Mouse (Mus musculus) CH12.LX (cell line): ENCODE measurements around the gene Mrpl34. TPM values are rescaled to one million over a fixed set of nuclear protein-coding genes. Genes with fewer than 3 reads are reported as not detected.

Experiments used
- DNase-seq: peaks from one replicate; pipeline ENCODE4 v3.0.0-alpha.2; 2013; ENCODE audit errors: extremely low read depth
- H3K27ac ChIP-seq: 2 replicates; pipeline ENCODE4 v1.5.1; 2012; ENCODE audit warnings: low read depth, mild to moderate bottlenecking, control low read depth, moderate library complexity; ENCODE audit not compliant: insufficient read depth
- H3K27me3 ChIP-seq: replicated peaks from 2 replicates; pipeline ENCODE3; 2012; ENCODE audit warnings: inconsistent platforms
- H3K36me3 ChIP-seq, 2 experiments: replicated peaks in 1 of 2; 2 replicates each; pipeline versions ENCODE3 to v1.6.1; 2012; ENCODE audit warnings: inconsistent platforms in 1 of 2, low read length in 1 of 2, mild to moderate bottlenecking in 1 of 2, mixed read lengths in 1 of 2, moderate library complexity in 1 of 2; ENCODE audit not compliant: control insufficient read depth in 1 of 2, insufficient read depth in 1 of 2
- H3K4me1 ChIP-seq, 2 experiments: 2 replicates each; pipeline ENCODE4 v1.6.1; 2012; ENCODE audit warnings: inconsistent platforms in 1 of 2, moderate library complexity in 1 of 2; ENCODE audit not compliant: insufficient read depth in 2 of 2, control insufficient read depth in 1 of 2
- H3K4me2 ChIP-seq: 2 replicates; pipeline ENCODE4 v1.6.1; 2012; ENCODE audit warnings: low read depth, mild to moderate bottlenecking, control low read depth; ENCODE audit not compliant: poor library complexity, insufficient read depth, severe bottlenecking
- H3K4me3 ChIP-seq, 3 experiments: fragments of 150-350 bp in 1 of 3; sonication (generic) in 1 of 3; replicated peaks in 1 of 3; 2 replicates each; pipeline versions ENCODE3 to v1.5.1; 2011 to 2012; ENCODE audit warnings: low read depth in 2 of 3, low read length in 2 of 3, mild to moderate bottlenecking in 2 of 3, moderate library complexity in 2 of 3, control low read depth in 1 of 3, improper control_type of control experiment in 1 of 3, inconsistent platforms in 1 of 3, mixed read lengths in 1 of 3; ENCODE audit not compliant: poor library complexity in 1 of 3
- H3K79me2 ChIP-seq: replicated peaks from 2 replicates; pipeline ENCODE4 v1.6.1; 2012; ENCODE audit warnings: mild to moderate bottlenecking, moderate library complexity; ENCODE audit not compliant: control insufficient read depth, poor library complexity, insufficient read depth, severe bottlenecking; ENCODE audit errors: extremely low read depth
- H3K9ac ChIP-seq: 2 replicates; pipeline ENCODE4 v1.6.1; 2012; ENCODE audit warnings: low read depth, mild to moderate bottlenecking, control low read depth, moderate library complexity; ENCODE audit not compliant: insufficient read depth
- H3K9me3 ChIP-seq: replicated peaks from 2 replicates; pipeline ENCODE3; 2012; ENCODE audit warnings: low read length, inconsistent platforms, mixed read lengths
- BHLHE40 ChIP-seq: IDR thresholded peaks from 2 replicates; pipeline ENCODE4 v1.6.1; 2011; ENCODE audit warnings: mild to moderate bottlenecking, low read depth, low read length, improper control_type of control experiment
- CHD1 ChIP-seq: IDR thresholded peaks from 2 replicates; pipeline ENCODE4 v1.6.1; 2012; ENCODE audit warnings: low read depth, low read length, improper control_type of control experiment, inconsistent platforms
- CHD2 ChIP-seq: IDR thresholded peaks from 2 replicates; pipeline ENCODE4 v1.6.1; 2011; ENCODE audit warnings: low read length, improper control_type of control experiment
- E2F4 ChIP-seq: IDR thresholded peaks from 2 replicates; pipeline ENCODE4 v1.6.1; 2011; ENCODE audit warnings: low read depth, low read length, improper control_type of control experiment; ENCODE audit not compliant: insufficient replicate concordance
- ELF1 ChIP-seq: IDR thresholded peaks from 2 replicates; pipeline ENCODE4 v1.6.1; 2014; ENCODE audit warnings: low read depth, mild to moderate bottlenecking, inconsistent platforms, low read length, improper control_type of control experiment
- EP300 ChIP-seq: IDR thresholded peaks from 2 replicates; pipeline ENCODE4 v1.6.1; 2011; ENCODE audit warnings: low read length, improper control_type of control experiment
- ETS1 ChIP-seq: conservative IDR thresholded peaks from 2 replicates; pipeline ENCODE4 v1.6.1; 2012; ENCODE audit warnings: low read depth, mild to moderate bottlenecking, inconsistent platforms, low read length, improper control_type of control experiment, moderate library complexity
- GABPA ChIP-seq: IDR thresholded peaks from 2 replicates; pipeline ENCODE4 v1.6.1; 2012; ENCODE audit warnings: low read depth, low read length, improper control_type of control experiment, inconsistent platforms; ENCODE audit not compliant: insufficient replicate concordance
- HCFC1 ChIP-seq: IDR thresholded peaks from 2 replicates; pipeline ENCODE4 v1.6.1; 2012; ENCODE audit warnings: low read depth, mild to moderate bottlenecking, inconsistent platforms, low read length, improper control_type of control experiment
- IRF4 ChIP-seq: IDR thresholded peaks from 2 replicates; pipeline ENCODE4 v1.6.1; 2014; ENCODE audit warnings: low read depth, mild to moderate bottlenecking, inconsistent platforms, low read length, improper control_type of control experiment
- JUN ChIP-seq: IDR thresholded peaks from 2 replicates; pipeline ENCODE4 v1.6.1; 2011; ENCODE audit warnings: low read depth, mild to moderate bottlenecking, low read length, improper control_type of control experiment, moderate library complexity; ENCODE audit not compliant: insufficient read depth
- JUND ChIP-seq: conservative IDR thresholded peaks from 2 replicates; pipeline ENCODE4 v1.6.1; 2011; ENCODE audit warnings: low read depth, low read length, improper control_type of control experiment
- KAT2A ChIP-seq: IDR thresholded peaks from 2 replicates; pipeline ENCODE4 v1.6.1; 2012; ENCODE audit warnings: low read length, improper control_type of control experiment, inconsistent platforms; ENCODE audit not compliant: insufficient replicate concordance
- MAFK ChIP-seq: IDR thresholded peaks from 2 replicates; pipeline ENCODE4 v1.6.1; 2011; ENCODE audit warnings: low read length, improper control_type of control experiment; ENCODE audit not compliant: insufficient replicate concordance
- MAX ChIP-seq: IDR thresholded peaks from 2 replicates; pipeline ENCODE4 v1.6.1; 2011; ENCODE audit warnings: low read length, improper control_type of control experiment
- MAZ ChIP-seq: IDR thresholded peaks from 2 replicates; pipeline ENCODE4 v1.6.1; 2012; ENCODE audit warnings: low read depth, mild to moderate bottlenecking, inconsistent platforms, low read length, improper control_type of control experiment, moderate library complexity
- MEF2A ChIP-seq: IDR thresholded peaks from 2 replicates; pipeline ENCODE4 v1.6.1; 2014; ENCODE audit warnings: low read depth, mild to moderate bottlenecking, inconsistent platforms, low read length, improper control_type of control experiment, borderline replicate concordance
- MYC ChIP-seq: IDR thresholded peaks from 2 replicates; pipeline ENCODE4 v1.6.1; 2011; ENCODE audit warnings: low read depth, mild to moderate bottlenecking, improper control_type of control experiment, low read length
- NELFE ChIP-seq: IDR thresholded peaks from 2 replicates; pipeline ENCODE4 v1.6.1; 2011; ENCODE audit warnings: low read depth, low read length, improper control_type of control experiment
- RAD21 ChIP-seq: IDR thresholded peaks from 2 replicates; pipeline ENCODE4 v1.6.1; 2011; ENCODE audit warnings: low read depth, mild to moderate bottlenecking, low read length, improper control_type of control experiment, moderate library complexity
- RCOR1 ChIP-seq: conservative IDR thresholded peaks from 2 replicates; pipeline ENCODE4 v1.6.1; 2012; ENCODE audit warnings: low read depth, mild to moderate bottlenecking, inconsistent platforms, low read length, improper control_type of control experiment
- SIN3A ChIP-seq: IDR thresholded peaks from 2 replicates; pipeline ENCODE4 v1.6.1; 2012; ENCODE audit warnings: low read length, improper control_type of control experiment, inconsistent platforms
- SMC3 ChIP-seq: IDR thresholded peaks from 2 replicates; pipeline ENCODE4 v1.6.1; 2011; ENCODE audit warnings: low read depth, low read length, improper control_type of control experiment
- TBP ChIP-seq: conservative IDR thresholded peaks from 2 replicates; pipeline ENCODE4 v1.6.1; 2011; ENCODE audit warnings: low read depth, low read length, improper control_type of control experiment
- UBTF ChIP-seq: IDR thresholded peaks from 2 replicates; pipeline ENCODE4 v1.6.1; 2012; ENCODE audit warnings: low read depth, mild to moderate bottlenecking, inconsistent platforms, low read length, improper control_type of control experiment, moderate library complexity
- USF2 ChIP-seq: conservative IDR thresholded peaks from 2 replicates; pipeline ENCODE4 v1.6.1; 2011; ENCODE audit warnings: low read depth, low read length, improper control_type of control experiment
- ZMIZ1 ChIP-seq: IDR thresholded peaks from 2 replicates; pipeline ENCODE4 v1.6.1; 2012; ENCODE audit warnings: low read depth, mild to moderate bottlenecking, inconsistent platforms, low read length, improper control_type of control experiment
- ZNF384 ChIP-seq: IDR thresholded peaks from 2 replicates; pipeline ENCODE4 v1.6.1; 2012; ENCODE audit warnings: low read depth, low read length, improper control_type of control experiment, inconsistent platforms
- dilution Hi-C: fragments of 300-500 bp; cut with MboI; formaldehyde crosslinking; loops from 2 replicates; pipeline ENCODE4 v1.14.3; 2020; ENCODE audit warnings: low sequenced_read_pairs; ENCODE audit not compliant: extremely low pct_unique_long_range_greater_than_20kb, extremely low pct_ligation_motif_present
- in situ Hi-C: fragments of 300-500 bp; cut with MboI; formaldehyde crosslinking; loops from 3 replicates; pipeline ENCODE4 v1.14.3; 2019; ENCODE audit warnings: low sequenced_read_pairs, low pct_ligation_motif_present, low pct_unique_long_range_greater_than_20kb, mixed read lengths
- polyA plus RNA-seq: library from polyadenylated mRNA; unstranded; fragments of >175 nt; gene quantifications from 2 replicates; pipeline ENCODE4 v1.2.1, GENCODE M21; 2012; ENCODE audit warnings: low read depth; ENCODE audit not compliant: insufficient read length
- total RNA-seq, 2 experiments: library from RNA; depleted of rRNA; stranded (reverse); fragments of 300-350 nt in 1 of 2; fragments of >200 nt in 1 of 2; gene quantifications; 2 replicates each; pipeline ENCODE4 v1.2.3; 2012 to 2014

Gene Mrpl34
- total and polyA plus RNA-seq, 3 experiments, result 94.4 to 150 (median 133) TPM

- Histone ChIP-seq H3K4me3 (peak overlapping the region in 1 of 3 experiments; percentile 10), H3K36me3 (peaks cover 0 to 1% of the 10 kb centered on the region in 2 experiments), H3K79me2 (no peaks in the 10 kb centered on the region), H3K4me2 (no peak overlapping the region; the same call in 1 of the 2 replicates), H3K9me3 (peaks cover 16% of the 10 kb centered on the region), H3K27ac (peak overlapping the region; percentile 62; the same call in 1 of the 2 replicates), H3K27me3 (no peaks in the 10 kb centered on the region), H3K4me1 (peaks cover 12 to 26% of the 10 kb centered on the region in 2 experiments), H3K9ac (no peak overlapping the region)
- no peak for DNase-seq
- dilution Hi-C loops (no loop called here), in situ Hi-C loops (no loop called here)
- TF ChIP-seq SMC3 (no peak), MAFK (no peak), MAX (no peak), BHLHE40 (no peak)
These were observed 13.0 kb upstream of the Mrpl34 start for GRCm38 (mm10) chr8:71451777-71452176.

GRCm38 (mm10) chr8:71452669-71453068, 12.1 kb upstream of the Mrpl34 start:
- dilution Hi-C loops, result no loop called here
- H3K9ac ChIP-seq, result no peak overlapping the region

GRCm38 (mm10) chr8:71454668-71455067, 10.1 kb upstream of the Mrpl34 start:
- H3K9ac ChIP-seq, result no peak overlapping the region
- peaks cover 4 to 18% of the 10 kb centered on the region in 2 experiments for H3K36me3 ChIP-seq
- no peak overlapping the region for H3K4me3 ChIP-seq
- dilution Hi-C loops (no loop called here), in situ Hi-C loops (no loop called here)
- TF ChIP-seq ELF1, result no peak
- no peak for TF ChIP-seq ETS1
- TF ChIP-seq ZMIZ1, result no peak
- no peak for TF ChIP-seq ZNF384
- TF ChIP-seq E2F4, result no peak
- TF ChIP-seq CHD1, result no peak
- no peak for TF ChIP-seq MYC
- TF ChIP-seq MEF2A, result no peak
- no peak for TF ChIP-seq HCFC1
- no peak for TF ChIP-seq MAX
- TF ChIP-seq MAFK, result no peak
- TF ChIP-seq KAT2A, result no peak
- TF ChIP-seq RAD21, result no peak
- no peak for TF ChIP-seq JUN
- no peak for TF ChIP-seq BHLHE40
- no peak for TF ChIP-seq RCOR1
- TF ChIP-seq TBP, result no peak
- peaks cover 12 to 45% of the 10 kb centered on the region in 2 experiments for H3K4me1 ChIP-seq
- DNase-seq, result no peak
- no peak overlapping the region for H3K27ac ChIP-seq
- no peaks in the 10 kb centered on the region for H3K27me3 ChIP-seq
- peaks cover 7% of the 10 kb centered on the region for H3K9me3 ChIP-seq
- H3K4me2 ChIP-seq, result no peak overlapping the region
- no peaks in the 10 kb centered on the region for H3K79me2 ChIP-seq

More at GRCm38 (mm10) chr8:71452669-71453068, 12.1 kb upstream of the Mrpl34 start:
- TF ChIP-seq ZNF384, result no peak
- TF ChIP-seq GABPA, result no peak
- TF ChIP-seq MEF2A, result no peak
- TF ChIP-seq CHD2, result no peak
- no peak for TF ChIP-seq TBP
- TF ChIP-seq JUN, result no peak
- TF ChIP-seq USF2, result no peak
- TF ChIP-seq UBTF, result no peak
- no peak for TF ChIP-seq CHD1
- TF ChIP-seq JUND, result no peak
- no peak for TF ChIP-seq EP300
- TF ChIP-seq IRF4, result no peak
- TF ChIP-seq ETS1, result no peak
- no peak for TF ChIP-seq NELFE
- TF ChIP-seq SIN3A, result no peak
- no peak for TF ChIP-seq KAT2A
- TF ChIP-seq MAZ, result no peak
- DNase-seq, result no peak
- Histone ChIP-seq H3K27me3 (no peaks in the 10 kb centered on the region), H3K27ac (peak overlapping the region; percentile 22; the same call in 1 of the 2 replicates), H3K4me3 (no peak overlapping the region), H3K36me3 (peaks cover 0 to 7% of the 10 kb centered on the region in 2 experiments), H3K79me2 (no peaks in the 10 kb centered on the region), H3K4me2 (no peak overlapping the region), H3K9me3 (peaks cover 12% of the 10 kb centered on the region), H3K4me1 (peaks cover 12 to 32% of the 10 kb centered on the region in 2 experiments)
- in situ Hi-C loops, result no loop called here
